Mouse (Mus musculus) liver, embryonic 15.5 days (tissue): Measurements from ENCODE around the gene Ftsj1. TPM values are rescaled to one million over a fixed set of nuclear protein-coding genes. Genes with fewer than 3 reads are reported as not detected.

ENCODE experiments used
- ATAC-seq: fragments of 200-750 bp; cut with Nextera tagmentation; 2 replicates; pipeline ENCODE4 v1.8.0; 2017; ENCODE audit warnings: moderate number of reproducible peaks, mild to moderate bottlenecking, moderate library complexity; ENCODE audit not compliant: insufficient read depth
- H3K27ac ChIP-seq: fragments of 300-500 bp; sonication (generic); replicated peaks from 2 replicates; pipeline ENCODE4 v1.5.1; 2015; ENCODE audit warnings: mild to moderate bottlenecking, inconsistent platforms
- H3K27me3 ChIP-seq: fragments of 300-500 bp; sonication (generic); 2 replicates; pipeline ENCODE4 v1.6.1; 2015; ENCODE audit warnings: mild to moderate bottlenecking, inconsistent platforms
- H3K36me3 ChIP-seq: fragments of 300-500 bp; sonication (generic); replicated peaks from 2 replicates; pipeline ENCODE4 v1.6.1; 2015; ENCODE audit warnings: moderate library complexity, mild to moderate bottlenecking, inconsistent platforms
- H3K4me1 ChIP-seq: fragments of 300-500 bp; sonication (generic); replicated peaks from 2 replicates; pipeline ENCODE4 v1.6.1; 2015; ENCODE audit warnings: inconsistent platforms
- H3K4me2 ChIP-seq: fragments of 300-500 bp; sonication (generic); 2 replicates; pipeline ENCODE4 v1.6.1; 2015; ENCODE audit warnings: moderate library complexity, mild to moderate bottlenecking, inconsistent platforms
- H3K4me3 ChIP-seq: fragments of 300-500 bp; sonication (generic); replicated peaks from 2 replicates; pipeline ENCODE4 v1.5.1; 2015; ENCODE audit warnings: mild to moderate bottlenecking, inconsistent platforms
- H3K9ac ChIP-seq: fragments of 300-500 bp; sonication (generic); 2 replicates; pipeline ENCODE4 v1.6.1; 2015; ENCODE audit warnings: moderate library complexity, mild to moderate bottlenecking, inconsistent platforms
- H3K9me3 ChIP-seq: fragments of 300-500 bp; sonication (generic); replicated peaks from 2 replicates; pipeline ENCODE4 v1.6.1; 2016; ENCODE audit warnings: inconsistent platforms
- WGBS: fragments of 180-500 bp; shearing (Covaris S2); methylation state at CpG from one replicate; pipeline ENCODE4 v1.1.7; 2015; ENCODE audit warnings: mixed read lengths; ENCODE audit not compliant: insufficient replicate concordance; 5-methylcytosine and 5-hydroxymethylcytosine counted together
- polyA plus RNA-seq: library from polyadenylated mRNA; unstranded; fragments of >200 nt; fragmentation: Nextera tagmentation; extraction: Ambion mirVana; gene quantifications from 2 replicates; pipeline ENCODE4 v1.2.1, GENCODE M21; 2015

Gene Ftsj1
- polyA plus RNA-seq, 1 experiment from 2014 or later: 34.0 TPM

DNA sequence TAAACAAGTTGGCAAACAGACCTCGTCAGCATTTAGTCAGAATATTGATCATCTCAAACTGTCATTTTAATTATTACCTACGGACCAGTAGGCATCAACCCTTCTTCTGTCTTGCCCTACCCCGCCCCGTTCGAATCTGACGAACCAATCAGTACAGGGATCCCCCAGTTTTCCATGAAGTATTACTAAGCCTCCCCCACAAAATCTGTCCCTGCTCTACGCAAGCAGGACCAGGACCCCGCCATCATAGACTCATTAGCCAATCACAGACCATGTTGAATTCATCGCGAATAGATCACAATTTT, 58.8 kb downstream of the Ftsj1 start, which contains the start of gene Ebp:
Gene Ebp, minus strand, starts transcription at position 94 of the 305 bp plus-strand sequence.
- Histone ChIP-seq H3K36me3 (peaks cover 4% of the 10 kb centered on the region; the same call in 1 of the 2 replicates), H3K27ac (peak within 1 kb of the TSS; percentile 84), H3K4me1 (peaks cover 9% of the 10 kb centered on the region), H3K9me3 (no peaks in the 10 kb centered on the region), H3K4me3 (peak within 1 kb of the TSS; percentile 72), H3K27me3 (no peaks in the 10 kb centered on the region), H3K4me2 (peak within 1 kb of the TSS; percentile 78), H3K9ac (peak within 1 kb of the TSS; percentile 75)
- peak; percentile 8; the same call in 1 of the 2 replicates for ATAC-seq
- WGBS: 21% methylated on average over 10 of the region's 10 CpGs

DNA sequence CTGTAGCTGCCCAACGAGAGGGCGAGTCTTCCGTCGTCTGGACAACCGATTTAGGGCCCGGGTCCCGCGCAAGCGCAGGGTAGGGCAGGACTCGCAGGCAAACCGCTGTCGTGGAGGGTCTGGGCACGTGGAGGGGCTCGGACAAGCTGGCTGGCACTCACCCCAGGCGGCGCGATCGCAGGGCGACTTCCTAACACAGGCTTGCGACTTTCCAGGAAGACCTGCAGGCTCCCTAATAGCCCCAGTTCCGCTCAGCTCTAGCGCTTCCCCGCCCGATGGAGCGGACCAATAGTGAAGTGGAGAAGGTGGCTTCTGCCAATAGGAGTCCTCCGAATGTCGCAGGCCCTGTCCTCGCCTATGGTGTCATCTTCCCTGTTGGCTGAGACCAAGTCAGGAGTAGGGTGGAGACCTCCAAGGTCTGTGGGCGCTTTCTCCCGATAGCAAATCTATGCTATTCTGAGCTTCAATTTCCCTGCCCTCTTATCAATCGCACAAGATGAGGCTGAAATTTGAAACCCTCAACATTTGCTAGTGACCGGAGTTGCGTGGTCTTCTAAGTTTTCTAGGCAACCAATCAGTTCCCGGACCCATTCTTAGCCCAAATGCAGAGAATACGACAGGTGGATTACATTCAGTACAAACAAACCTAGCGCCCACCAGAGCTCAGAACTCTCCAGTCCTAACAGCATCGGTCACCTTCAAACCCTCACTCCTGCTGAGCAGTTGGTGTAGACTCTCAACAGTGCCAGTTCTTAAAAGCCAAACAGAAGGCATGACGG, 59.4 kb downstream of the Ftsj1 start:
- Histone ChIP-seq H3K9me3 (no peaks in the 10 kb centered on the region), H3K27ac (peak overlapping the region; percentile 84), H3K9ac (peak overlapping the region; percentile 75), H3K27me3 (no peaks in the 10 kb centered on the region), H3K4me2 (peak overlapping the region; percentile 78), H3K4me3 (peak overlapping the region; percentile 72), H3K4me1 (peaks cover 9% of the 10 kb centered on the region), H3K36me3 (peaks cover 4% of the 10 kb centered on the region; the same call in 1 of the 2 replicates)
- ATAC-seq: peak; percentile 99
- 7% methylated on average over 38 of the region's 38 CpGs for WGBS

DNA sequence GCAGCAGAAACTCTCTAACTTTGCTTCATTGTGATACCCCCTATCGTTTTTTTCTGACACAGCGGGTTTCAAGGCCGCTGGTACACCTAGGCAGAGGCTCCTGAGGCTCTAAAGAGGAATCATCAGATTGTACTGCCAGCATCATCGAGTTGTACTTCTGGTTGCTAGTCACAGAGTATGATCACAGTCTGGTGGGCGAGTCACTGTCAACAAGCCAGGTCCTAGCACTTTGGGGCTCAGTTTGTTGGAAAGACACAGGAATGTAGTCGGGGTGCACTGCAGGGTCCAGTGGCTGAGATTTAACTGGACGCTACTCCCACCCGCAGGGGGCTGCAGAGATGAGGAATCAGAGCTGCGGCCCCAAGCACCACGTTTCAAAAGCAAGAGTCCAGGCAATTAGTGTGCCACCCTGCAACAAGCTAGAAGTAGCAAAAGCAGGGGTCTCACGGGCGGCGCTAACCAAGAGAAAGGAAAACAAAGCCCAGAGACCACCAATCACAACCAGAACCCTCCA, 60.0 kb downstream of the Ftsj1 start:
- Histone ChIP-seq H3K4me3 (peak overlapping the region; percentile 72), H3K27ac (peak overlapping the region; percentile 81), H3K9me3 (no peaks in the 10 kb centered on the region), H3K4me2 (peak overlapping the region; percentile 78), H3K27me3 (no peaks in the 10 kb centered on the region), H3K4me1 (peaks cover 9% of the 10 kb centered on the region), H3K9ac (peak overlapping the region; percentile 75), H3K36me3 (peaks cover 4% of the 10 kb centered on the region; the same call in 1 of the 2 replicates)
- 9% methylated on average over 13 of the region's 13 CpGs for WGBS
- ATAC-seq: no peak; the same call in 1 of the 2 replicates

Other genes with a start within 250 kb of the Ftsj1 start
- gene Glod5, start 233.9 kb downstream of the Ftsj1 start, polyA plus RNA-seq: 0.26 and 0.36 TPM in 2 replicates
- gene Suv39h1, start 177.6 kb downstream of the Ftsj1 start, polyA plus RNA-seq: 31.4 and 33.0 TPM in 2 replicates
- 2.1 and 2.2 TPM in 2 replicates for gene Was, start 161.9 kb downstream of the Ftsj1 start, polyA plus RNA-seq
- 6.0 and 6.2 TPM in 2 replicates for gene Wdr13, start 119.5 kb downstream of the Ftsj1 start, polyA plus RNA-seq
- gene Rbm3, start 106.5 kb downstream of the Ftsj1 start, polyA plus RNA-seq: 228 and 253 TPM in 2 replicates
- gene Tbc1d25, start 76.2 kb downstream of the Ftsj1 start, polyA plus RNA-seq: 4.9 and 5.5 TPM in 2 replicates
- gene Ebp, start 58.9 kb downstream of the Ftsj1 start, polyA plus RNA-seq: 81.1 and 91.0 TPM in 2 replicates
- gene Porcn, start 45.9 kb downstream of the Ftsj1 start, polyA plus RNA-seq: 0.83 and 1.1 TPM in 2 replicates
- 67.3 and 70.0 TPM in 2 replicates for gene Slc38a5, start 18.7 kb upstream of the Ftsj1 start, polyA plus RNA-seq
- not detected in 2 replicates for gene Ssxb10, start 75.0 kb upstream of the Ftsj1 start, polyA plus RNA-seq
- gene Ssxb9, start 114.6 kb upstream of the Ftsj1 start, polyA plus RNA-seq: not detected in 2 replicates
- not detected in 2 replicates for gene Ssxb1, start 160.9 kb upstream of the Ftsj1 start, polyA plus RNA-seq
- not detected in 2 replicates for gene Ssxb2, start 209.3 kb upstream of the Ftsj1 start, polyA plus RNA-seq